Mouse (Mus musculus): ENCODE measurements at regions not wholly inside any gene's neighbourhood (a gene's known extent, or its start where the extent isn't known, plus 50 kb on each side); places are given as distances from the start of the nearest gene placed in this dataset.

- DNase-seq (ENCODE audit: low spot score): no peak
Measured at GRCm38 (mm10) chr1:193790579-193790978, 420.5 kb upstream of the Camk1g start.

DNA sequence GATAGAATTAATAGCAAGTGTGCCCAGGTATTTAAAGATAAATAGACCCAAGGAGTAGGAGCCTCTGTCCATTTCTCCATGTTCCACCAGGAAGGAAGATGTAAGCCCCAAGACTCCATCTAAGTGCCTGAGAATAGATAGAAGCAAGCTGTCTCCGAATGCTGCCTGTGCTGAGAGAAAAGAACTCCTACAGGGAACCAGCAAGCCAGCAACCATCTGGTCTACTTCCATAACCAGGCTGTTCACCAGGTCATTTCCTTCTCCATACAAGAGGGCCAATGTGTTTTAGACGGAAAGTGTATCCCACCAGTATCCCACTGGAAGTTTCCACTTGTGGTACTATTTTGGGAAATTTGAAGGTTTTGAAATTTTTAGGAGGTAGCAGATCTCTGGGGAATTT lies 418.4 kb upstream of the Camk1g start:
- DNase-seq (ENCODE audit: low spot score): no peak

DNA sequence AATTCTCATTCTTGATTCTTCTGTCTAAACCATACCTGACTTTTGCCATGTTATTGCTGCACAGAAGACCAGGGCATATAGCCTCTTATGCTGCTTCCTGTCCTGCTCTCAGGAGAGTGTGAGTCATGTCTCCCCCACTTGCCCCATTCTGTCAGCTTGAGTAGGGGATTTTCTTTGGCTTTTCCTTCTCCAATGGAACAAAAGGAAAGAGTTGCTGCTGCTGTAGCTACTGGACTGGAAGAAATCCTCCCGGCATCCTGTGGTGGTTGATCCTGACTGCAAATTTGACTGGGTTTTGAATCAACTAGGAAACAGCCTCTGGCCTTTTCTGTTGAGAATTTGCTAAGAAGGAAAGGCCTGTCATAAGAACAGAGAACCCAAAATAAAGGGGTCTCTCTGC lies 417.3 kb upstream of the Camk1g start:
- DNase-seq (ENCODE audit: low spot score): no peak

DNA sequence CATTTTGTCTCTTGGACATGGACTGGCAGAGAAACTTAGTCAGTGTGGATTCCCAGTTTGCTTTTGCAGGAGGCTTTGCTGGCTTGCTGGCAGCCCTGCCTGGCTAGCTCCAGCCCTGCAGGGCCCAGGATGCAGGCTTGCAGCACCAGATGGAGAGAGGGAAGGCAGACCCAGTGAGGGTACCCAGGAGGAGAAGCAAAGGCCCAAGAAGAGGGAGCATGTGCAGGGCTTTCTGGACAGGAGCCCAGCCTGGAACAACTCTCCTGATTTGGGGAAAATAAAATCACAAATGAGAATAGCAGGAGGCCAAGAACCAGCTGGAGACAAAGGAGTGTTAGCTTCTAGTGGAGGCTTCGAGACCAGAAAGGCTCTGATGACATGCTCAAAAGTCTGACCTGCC lies 414.9 kb upstream of the Camk1g start:
- no peak for DNase-seq (ENCODE audit: low spot score)

DNA sequence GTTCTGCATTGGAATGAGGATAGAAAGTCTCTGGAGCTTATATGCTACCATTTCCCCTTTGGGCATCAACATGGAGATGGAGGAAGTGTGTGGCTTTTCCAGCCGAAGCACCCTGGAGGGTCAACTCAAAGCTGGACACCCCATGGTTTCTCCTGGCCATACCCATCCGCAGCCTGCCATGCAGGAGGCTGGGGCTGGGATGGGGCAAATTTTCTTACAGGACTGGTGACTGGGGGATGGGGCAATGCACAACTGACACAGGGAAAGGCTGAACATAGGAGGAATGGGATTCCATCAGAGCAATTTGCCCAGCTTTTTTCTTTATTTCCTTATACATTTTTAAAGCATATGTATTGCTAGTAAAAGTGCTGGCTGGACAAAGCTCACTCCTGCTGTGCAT lies 414.4 kb upstream of the Camk1g start:
- DNase-seq (ENCODE audit: low spot score): no peak

DNA sequence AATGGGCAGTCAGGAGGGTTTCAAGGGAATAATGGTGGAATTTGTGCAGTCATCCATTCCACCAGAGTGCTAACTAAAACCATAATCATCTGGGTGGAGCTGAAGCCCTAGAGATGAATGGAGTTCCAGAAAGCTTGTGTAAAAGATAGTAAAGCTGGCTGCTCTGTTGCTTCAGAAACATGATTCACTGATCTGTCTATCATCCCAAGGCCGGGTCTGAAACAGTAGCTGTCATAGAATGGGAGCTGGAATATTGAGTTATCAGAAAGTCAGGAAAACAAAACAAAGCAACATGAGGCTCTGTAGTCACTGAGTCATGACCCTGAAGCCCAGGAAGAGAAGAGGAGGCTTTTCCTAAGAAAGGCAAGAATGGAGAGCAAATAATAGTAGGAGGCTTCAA lies 408.1 kb upstream of the Camk1g start:
- DNase-seq (ENCODE audit: low spot score): no peak

GRCm38 (mm10) chr1:193769546-193769945 lies 399.4 kb upstream of the Camk1g start:
- no peak for DNase-seq (ENCODE audit: low spot score)

- no peak for DNase-seq (ENCODE audit: low spot score)
Measured at GRCm38 (mm10) chr1:193764103-193764502, 394.0 kb upstream of the Camk1g start.

GRCm38 (mm10) chr1:193751819-193752251 lies 381.7 kb upstream of the Camk1g start:
- no peak for DNase-seq (ENCODE audit: low spot score)

DNA sequence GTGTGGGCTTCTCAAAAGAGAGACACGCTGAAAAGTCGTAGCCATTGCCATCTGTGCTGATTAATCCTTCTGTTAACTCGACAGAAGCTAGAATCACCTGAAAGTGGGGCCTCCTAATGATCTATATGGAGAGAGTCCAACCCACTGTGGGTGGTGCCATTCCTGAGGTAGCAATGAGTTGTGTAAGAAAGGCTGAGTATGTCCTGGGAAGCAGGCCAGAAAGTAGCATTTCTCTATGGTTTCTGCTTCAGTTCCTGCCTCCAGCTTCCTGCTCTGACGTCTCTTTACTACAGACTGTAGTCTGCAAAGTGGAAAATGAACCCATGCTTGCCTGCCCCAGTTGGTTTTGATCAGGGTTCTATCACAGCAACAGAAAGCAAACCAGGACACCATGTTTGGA lies 380.8 kb upstream of the Camk1g start:
- no peak for DNase-seq (ENCODE audit: low spot score)

GRCm38 (mm10) chr1:193747426-193747960 lies 377.4 kb upstream of the Camk1g start:
- no peak for DNase-seq (ENCODE audit: low spot score)

DNA sequence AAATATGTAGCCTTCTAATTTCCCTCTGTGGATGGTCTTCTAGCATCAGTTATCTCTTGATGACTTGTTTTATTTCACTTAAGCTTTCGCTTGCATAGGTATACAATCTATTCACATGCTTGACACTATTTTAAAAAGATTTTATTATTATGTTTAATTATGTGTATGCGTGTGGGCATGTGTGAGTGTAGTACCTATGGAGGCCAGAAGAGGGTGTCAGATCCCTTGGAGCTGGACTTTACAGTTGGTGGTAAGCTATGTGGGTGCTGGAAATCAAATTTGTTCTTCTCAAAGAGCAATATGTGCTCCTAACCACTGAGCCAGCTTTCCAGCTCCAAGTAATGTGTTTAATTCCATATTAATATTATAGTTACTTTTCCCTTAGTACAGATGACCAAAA lies 372.6 kb upstream of the Camk1g start:
- DNase-seq (ENCODE audit: low spot score): no peak

DNA sequence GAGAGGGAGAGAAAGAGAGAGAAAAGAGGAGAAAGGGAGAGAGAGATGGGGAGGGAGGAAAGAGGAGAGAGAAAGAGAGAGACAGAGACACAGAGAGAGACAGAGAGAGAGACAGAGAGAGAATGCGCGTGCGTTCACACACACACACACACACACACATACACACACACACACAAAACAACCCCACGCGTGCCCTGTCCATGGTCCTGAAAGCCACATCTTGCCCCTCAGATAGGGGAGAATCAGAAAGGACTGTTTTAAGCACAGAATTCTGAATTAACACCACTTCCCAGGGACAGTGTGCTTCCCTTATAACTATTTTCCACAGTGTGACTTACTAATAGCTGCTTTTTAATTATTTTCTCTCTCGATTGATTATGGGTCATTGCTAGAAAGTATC lies 368.7 kb upstream of the Camk1g start:
- DNase-seq (ENCODE audit: low spot score): no peak

- DNase-seq (ENCODE audit: low spot score): no peak
Measured at GRCm38 (mm10) chr1:193735949-193736518, 365.9 kb upstream of the Camk1g start.

- DNase-seq (ENCODE audit: low spot score): no peak
Measured at GRCm38 (mm10) chr1:193734014-193734763, 364.1 kb upstream of the Camk1g start.

GRCm38 (mm10) chr1:193733402-193733801 lies 363.3 kb upstream of the Camk1g start:
- DNase-seq (ENCODE audit: low spot score): no peak

- DNase-seq (ENCODE audit: low spot score): no peak
Measured at GRCm38 (mm10) chr1:193732113-193732512, 362.0 kb upstream of the Camk1g start.

DNA sequence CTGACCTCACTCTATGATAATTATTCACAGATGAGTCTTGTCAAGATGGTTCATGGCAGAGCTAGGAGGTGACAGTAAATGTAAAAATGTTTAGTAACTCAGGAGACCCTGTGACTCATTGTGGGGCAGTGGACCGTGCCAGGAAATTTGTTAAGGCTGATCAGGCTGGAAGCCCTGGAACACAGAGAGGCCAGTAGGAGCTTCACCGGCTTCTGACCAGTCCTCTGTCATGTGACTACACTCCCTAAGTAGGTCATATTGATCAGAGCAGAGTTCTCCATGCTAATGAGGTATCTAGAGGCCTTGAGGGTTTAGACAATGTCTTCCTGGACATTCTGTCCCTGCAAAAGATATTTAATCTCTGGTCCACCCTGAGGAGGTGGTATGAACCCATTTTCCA lies 351.8 kb upstream of the Camk1g start:
- DNase-seq (ENCODE audit: low spot score): no peak

DNA sequence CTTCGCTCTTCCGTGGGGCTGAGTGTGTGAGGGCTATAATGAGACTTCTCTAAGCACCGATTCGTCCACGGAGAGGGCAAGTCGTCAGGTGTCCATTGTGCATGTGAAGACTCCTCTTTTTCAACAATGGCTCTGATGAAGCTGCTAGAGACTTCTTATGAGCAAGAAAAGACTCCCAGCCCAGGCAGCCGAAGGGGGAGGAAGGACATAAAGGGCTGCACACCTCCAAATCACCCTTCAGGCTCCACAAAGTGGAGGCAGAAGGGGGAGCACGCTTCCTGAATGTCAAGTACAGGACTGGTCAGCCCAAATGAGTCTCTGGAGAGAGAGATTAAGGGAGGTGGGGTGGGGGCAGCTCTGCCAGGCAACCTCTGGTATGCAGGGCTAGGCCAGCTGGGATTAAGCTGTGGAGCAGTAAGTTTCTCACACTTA lies 350.3 kb upstream of the Camk1g start:
- DNase-seq (ENCODE audit: low spot score): no peak

DNA sequence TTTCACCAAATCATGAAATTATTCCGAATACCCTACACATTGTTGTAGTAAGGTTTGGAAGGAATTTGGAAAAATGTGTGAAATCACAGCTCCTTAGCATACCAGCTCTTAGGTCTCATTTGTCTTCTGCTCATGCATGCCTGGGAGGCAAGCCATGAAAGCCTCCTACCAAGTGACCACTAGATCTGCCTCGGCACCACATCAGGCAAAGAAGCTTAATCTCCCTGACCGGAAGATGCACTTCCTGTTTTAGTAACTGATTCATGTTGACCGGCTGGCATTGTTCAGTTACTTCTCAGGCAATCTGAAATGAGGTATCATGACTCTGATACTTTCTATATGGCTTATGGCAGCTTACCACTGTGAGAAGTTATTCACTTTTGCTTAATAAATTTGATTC lies 345.2 kb upstream of the Camk1g start:
- DNase-seq (ENCODE audit: low spot score): no peak

GRCm38 (mm10) chr1:193714631-193715030 lies 344.5 kb upstream of the Camk1g start:
- no peak for DNase-seq (ENCODE audit: low spot score)

- no peak for DNase-seq (ENCODE audit: low spot score)
Measured at GRCm38 (mm10) chr1:193705205-193705604, 335.1 kb upstream of the Camk1g start.

- DNase-seq (ENCODE audit: low spot score): no peak
Measured at GRCm38 (mm10) chr1:193702707-193703419, 332.8 kb upstream of the Camk1g start.
